Mouse (Mus musculus) lung, postnatal 0 days (tissue): ENCODE measurements at regions not wholly inside any gene's neighbourhood (a gene's known extent, or its start where the extent isn't known, plus 50 kb on each side); places are given as distances from the start of the nearest gene placed in this dataset.

Source experiments
- CTCF ChIP-seq: IDR thresholded peaks from 2 replicates; pipeline ENCODE4 v1.5.1; 2016; ENCODE audit warnings: antibody characterized with exemption, mild to moderate bottlenecking
- EP300 ChIP-seq: IDR thresholded peaks from 2 replicates; pipeline ENCODE4 v1.6.1; 2016; ENCODE audit warnings: antibody characterized with exemption, mild to moderate bottlenecking, control low read depth

- TF ChIP-seq CTCF = no peak
- TF ChIP-seq EP300 = no peak
These were observed 443.7 kb upstream of the Sel1l start for GRCm38 (mm10) chr12:92292460-92293340.
